Mouse (Mus musculus) hindbrain, embryonic 11.5 days (tissue): ENCODE results near the gene Gm45716. TPM values are rescaled to one million over a fixed set of nuclear protein-coding genes. Genes with fewer than 3 reads are reported as not detected.
A peak's percentile ranks its signal among the peaks of the same experiment; 100 is the strongest.

ENCODE experiments used
- ATAC-seq: fragments of 200-750 bp; cut with Nextera tagmentation; 2 replicates; pipeline ENCODE4 v1.8.0; 2017; ENCODE audit warnings: mild to moderate bottlenecking, moderate TSS enrichment, moderate library complexity; ENCODE audit not compliant: low FRiP score
- DNase-seq: peaks from one replicate; pipeline ENCODE4 v3.0.0-alpha.2; 2015; ENCODE audit warnings: low spot score
- H3K27ac ChIP-seq: fragments of 300-500 bp; sonication (generic); 2 replicates; pipeline ENCODE4 v1.5.1; 2014; ENCODE audit warnings: mild to moderate bottlenecking, low read depth, low read length
- H3K27me3 ChIP-seq: fragments of 300-500 bp; sonication (generic); 2 replicates; pipeline ENCODE4 v1.6.1; 2014; ENCODE audit warnings: mild to moderate bottlenecking, low read length, moderate library complexity, mixed read lengths; ENCODE audit not compliant: control insufficient read depth, insufficient read depth
- H3K36me3 ChIP-seq: fragments of 300-500 bp; sonication (generic); 2 replicates; pipeline ENCODE4 v1.6.1; 2014; ENCODE audit warnings: mild to moderate bottlenecking, low read length, moderate library complexity, mixed read lengths; ENCODE audit not compliant: control insufficient read depth, insufficient read depth
- H3K4me1 ChIP-seq: fragments of 300-500 bp; sonication (generic); replicated peaks from 2 replicates; pipeline ENCODE4 v1.6.1; 2014; ENCODE audit warnings: low read length, mixed read lengths; ENCODE audit not compliant: control insufficient read depth, insufficient read depth
- H3K4me2 ChIP-seq: fragments of 300-500 bp; sonication (generic); replicated peaks from 2 replicates; pipeline ENCODE4 v1.6.1; 2014; ENCODE audit warnings: mild to moderate bottlenecking, low read depth, low read length
- H3K4me3 ChIP-seq: fragments of 300-500 bp; sonication (generic); 2 replicates; pipeline ENCODE4 v1.5.1; 2014; ENCODE audit warnings: low read depth, low read length
- H3K9ac ChIP-seq: fragments of 300-500 bp; sonication (generic); 2 replicates; pipeline ENCODE4 v1.6.1; 2014; ENCODE audit warnings: low read depth, low read length
- H3K9me3 ChIP-seq: fragments of 300-500 bp; sonication (generic); 2 replicates; pipeline ENCODE4 v1.6.1; 2016; ENCODE audit warnings: low read length; ENCODE audit not compliant: control insufficient read depth
- WGBS: fragments of 180-500 bp; shearing (Covaris S2); extraction: QIAGEN DNeasy Blood & Tissue Kit; methylation state at CpG from one replicate; pipeline ENCODE4 v1.1.7; 2014; 5-methylcytosine and 5-hydroxymethylcytosine counted together
- polyA plus RNA-seq: library from polyadenylated mRNA; unstranded; fragments of >200 nt; fragmentation: Nextera tagmentation; extraction: Ambion mirVana; gene quantifications from 2 replicates; pipeline ENCODE4 v1.2.1, GENCODE M21; 2014

The Gm45716 gene
- polyA plus RNA-seq, 1 experiment from 2014 or later = 17.8 TPM

DNA sequence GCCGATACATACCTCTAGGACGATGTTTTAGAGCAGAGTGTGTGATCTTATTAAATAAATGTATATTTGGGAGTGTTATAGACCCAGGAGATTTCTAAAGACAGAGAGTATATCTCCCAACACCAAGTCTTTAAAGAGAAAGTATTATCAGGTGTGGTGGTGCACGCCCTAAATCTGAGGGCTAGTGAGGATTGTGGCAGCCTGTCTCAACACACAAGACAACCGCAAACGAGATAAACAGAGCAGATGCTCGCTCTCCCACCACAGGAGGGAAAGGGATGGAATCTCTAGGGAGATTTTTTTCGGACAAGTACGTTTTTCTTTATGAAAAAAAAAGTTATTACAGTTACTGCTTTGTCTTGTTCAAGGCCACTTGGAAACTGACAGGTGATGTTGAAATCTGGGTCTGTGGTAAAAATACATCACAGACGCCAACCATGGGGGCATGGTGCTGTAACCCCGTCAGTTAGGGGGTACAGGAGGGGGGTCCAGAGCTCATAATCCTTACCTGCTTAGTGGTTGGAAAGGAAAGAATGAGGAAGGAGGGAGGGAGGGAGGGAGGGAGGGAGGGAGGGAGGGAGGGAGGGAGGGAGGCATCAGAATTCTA is 70.9 kb downstream of the Gm45716 start:
- Histone ChIP-seq H3K9ac (no peak overlapping the region), H3K4me1 (no peaks in the 10 kb centered on the region), H3K27me3 (no peaks in the 10 kb centered on the region), H3K9me3 (no peaks in the 10 kb centered on the region), H3K4me2 (no peak overlapping the region), H3K27ac (no peak overlapping the region), H3K4me3 (no peak overlapping the region), H3K36me3 (0 out of 2 replicates have a peak, but pooled peaks cover 8% of the 10 kb centered on the region)
- ATAC-seq (no peak), DNase-seq (no peak)
- WGBS = 86% methylated on average over 10 of the region's 10 CpGs

GRCm38 (mm10) chr11:90259071-90259470 is 71.6 kb downstream of the Gm45716 start:
- Histone ChIP-seq H3K27me3 (no peaks in the 10 kb centered on the region), H3K36me3 (0 out of 2 replicates have a peak, but pooled peaks cover 8% of the 10 kb centered on the region), H3K27ac (no peak overlapping the region), H3K4me3 (no peak overlapping the region), H3K4me2 (no peak overlapping the region), H3K9ac (no peak overlapping the region), H3K9me3 (no peaks in the 10 kb centered on the region), H3K4me1 (no peaks in the 10 kb centered on the region)
- 63% methylated on average over 4 of the region's 4 CpGs for WGBS
- no peak for DNase-seq
- ATAC-seq = no peak

DNA sequence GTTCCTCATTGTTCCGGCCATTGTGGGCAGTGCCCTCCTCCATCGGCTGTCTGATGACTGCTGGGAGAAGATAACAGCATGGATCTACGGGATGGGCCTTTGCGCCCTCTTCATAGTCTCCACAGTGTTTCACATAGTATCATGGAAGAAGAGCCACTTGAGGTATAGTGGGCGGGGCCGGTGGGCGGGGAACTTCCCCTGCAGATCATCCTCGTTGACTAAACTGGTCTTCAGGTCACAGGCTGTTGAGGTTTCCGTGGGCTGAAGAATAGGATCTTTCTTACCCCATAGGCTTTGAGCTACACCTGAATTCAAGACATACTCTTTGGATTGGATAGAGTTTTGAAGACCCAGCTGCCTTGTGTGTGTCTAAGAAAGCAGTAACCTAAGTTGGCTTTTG is 72.3 kb downstream of the Gm45716 start:
- Histone ChIP-seq H3K4me3 (no peak overlapping the region), H3K27me3 (no peaks in the 10 kb centered on the region), H3K4me2 (no peak overlapping the region), H3K9me3 (no peaks in the 10 kb centered on the region), H3K27ac (no peak overlapping the region), H3K36me3 (0 out of 2 replicates have a peak, but pooled peaks cover 8% of the 10 kb centered on the region), H3K9ac (no peak overlapping the region), H3K4me1 (no peaks in the 10 kb centered on the region)
- ATAC-seq (no peak), DNase-seq (no peak)
- 89% methylated on average over 9 of the region's 9 CpGs for WGBS

DNA sequence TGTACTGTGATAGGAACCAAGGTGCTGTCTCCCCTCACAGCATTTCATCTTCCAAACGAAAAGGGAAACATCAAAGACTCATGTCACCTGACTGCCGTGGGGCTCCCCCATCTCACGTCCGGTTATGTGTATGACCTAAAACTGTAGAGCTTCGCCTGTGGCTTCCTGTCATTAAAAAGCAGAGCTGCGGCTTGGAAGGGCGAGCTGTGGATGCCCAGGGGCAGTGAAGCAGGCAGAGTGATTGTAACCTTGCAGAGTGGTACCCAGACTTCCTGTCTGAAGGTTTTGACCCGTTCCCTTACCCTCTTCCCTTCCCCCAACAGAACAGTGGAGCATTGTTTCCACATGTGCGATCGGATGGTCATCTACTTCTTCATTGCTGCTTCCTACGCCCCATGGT is 76.7 kb downstream of the Gm45716 start:
- H3K9ac ChIP-seq = no peak overlapping the region
- no peaks in the 10 kb centered on the region for H3K27me3 ChIP-seq
- DNase-seq = no peak
- no peak overlapping the region for H3K4me3 ChIP-seq
- 82% methylated on average over 11 of the region's 11 CpGs for WGBS
- no peak overlapping the region for H3K4me2 ChIP-seq
- H3K36me3 ChIP-seq = 0 out of 2 replicates have a peak, but pooled peaks cover 8% of the 10 kb centered on the region
- no peak overlapping the region for H3K27ac ChIP-seq
- no peaks in the 10 kb centered on the region for H3K9me3 ChIP-seq
- ATAC-seq = no peak
- H3K4me1 ChIP-seq = no peaks in the 10 kb centered on the region

DNA sequence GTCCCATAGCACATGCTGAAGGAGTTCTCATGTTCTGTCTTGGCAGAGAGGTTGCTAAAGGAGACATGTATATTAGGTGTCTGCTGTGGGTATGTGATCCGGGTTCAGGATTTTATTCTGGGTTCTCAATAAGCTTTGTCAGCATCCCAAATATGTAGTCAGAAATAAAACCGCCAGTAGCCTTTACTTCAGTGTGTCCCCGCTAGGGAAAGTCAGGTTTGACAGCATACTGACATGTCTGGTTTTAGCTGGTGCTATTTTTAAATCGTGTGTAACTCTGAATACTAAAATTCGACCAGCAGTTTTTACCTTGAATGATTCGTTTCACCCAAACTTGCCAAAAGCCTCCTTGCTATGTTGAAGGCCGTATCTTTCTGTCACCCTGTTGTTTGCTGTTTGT is 78.1 kb downstream of the Gm45716 start:
- DNase-seq = no peak
- 90% methylated on average over 7 of the region's 7 CpGs for WGBS
- H3K4me1 ChIP-seq = no peaks in the 10 kb centered on the region
- H3K4me2 ChIP-seq = no peak overlapping the region
- H3K27ac ChIP-seq = no peak overlapping the region
- H3K4me3 ChIP-seq = no peak overlapping the region
- H3K27me3 ChIP-seq = no peaks in the 10 kb centered on the region
- H3K9me3 ChIP-seq = no peaks in the 10 kb centered on the region
- 0 out of 2 replicates have a peak, but pooled peaks cover 6% of the 10 kb centered on the region for H3K36me3 ChIP-seq
- no peak overlapping the region for H3K9ac ChIP-seq
- no peak for ATAC-seq

DNA sequence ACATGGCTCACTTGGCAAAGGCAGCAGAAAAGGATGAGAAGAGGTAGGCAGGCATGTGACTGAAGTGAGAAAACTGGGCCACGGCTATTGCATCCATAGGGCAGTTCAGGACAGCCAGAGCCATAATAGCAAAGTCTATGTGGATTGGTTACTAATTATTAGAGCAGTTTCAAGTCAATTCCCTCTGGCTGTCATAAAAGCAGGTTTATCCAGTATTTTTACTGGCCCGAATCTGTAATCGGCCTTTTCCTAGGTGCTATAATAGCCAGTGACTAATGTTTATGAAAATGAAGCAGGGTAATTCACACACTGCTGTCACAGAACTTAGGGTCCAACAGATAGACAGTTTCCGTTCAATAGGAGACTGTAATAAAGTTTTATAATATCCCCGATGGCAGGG is 81.5 kb downstream of the Gm45716 start:
- H3K9me3 ChIP-seq = no peaks in the 10 kb centered on the region
- ATAC-seq (no peak), DNase-seq (no peak)
- 86% methylated on average over 5 of the region's 5 CpGs for WGBS
- H3K4me2 ChIP-seq = no peak overlapping the region
- H3K27me3 ChIP-seq = no peaks in the 10 kb centered on the region
- no peak overlapping the region for H3K27ac ChIP-seq
- H3K4me1 ChIP-seq = no peaks in the 10 kb centered on the region
- H3K4me3 ChIP-seq = no peak overlapping the region
- no peak overlapping the region for H3K9ac ChIP-seq
- H3K36me3 ChIP-seq = no peaks in the 10 kb centered on the region; the same call in 1 of the 2 replicates

- H3K27ac ChIP-seq = no peak overlapping the region
- no peaks in the 10 kb centered on the region for H3K4me1 ChIP-seq
- no peaks in the 10 kb centered on the region; the same call in 1 of the 2 replicates for H3K36me3 ChIP-seq
- no peak overlapping the region for H3K9ac ChIP-seq
- ATAC-seq = 0 out of 2 replicates have a peak, but pooled peaks have one; percentile 33
- H3K9me3 ChIP-seq = no peaks in the 10 kb centered on the region
- no peaks in the 10 kb centered on the region for H3K27me3 ChIP-seq
- peak; percentile 8 for DNase-seq
- 52% methylated on average over 18 of the region's 18 CpGs for WGBS
- no peak overlapping the region for H3K4me2 ChIP-seq
- no peak overlapping the region for H3K4me3 ChIP-seq
Measured at GRCm38 (mm10) chr11:90269398-90270123, 82.1 kb downstream of the Gm45716 start.

DNA sequence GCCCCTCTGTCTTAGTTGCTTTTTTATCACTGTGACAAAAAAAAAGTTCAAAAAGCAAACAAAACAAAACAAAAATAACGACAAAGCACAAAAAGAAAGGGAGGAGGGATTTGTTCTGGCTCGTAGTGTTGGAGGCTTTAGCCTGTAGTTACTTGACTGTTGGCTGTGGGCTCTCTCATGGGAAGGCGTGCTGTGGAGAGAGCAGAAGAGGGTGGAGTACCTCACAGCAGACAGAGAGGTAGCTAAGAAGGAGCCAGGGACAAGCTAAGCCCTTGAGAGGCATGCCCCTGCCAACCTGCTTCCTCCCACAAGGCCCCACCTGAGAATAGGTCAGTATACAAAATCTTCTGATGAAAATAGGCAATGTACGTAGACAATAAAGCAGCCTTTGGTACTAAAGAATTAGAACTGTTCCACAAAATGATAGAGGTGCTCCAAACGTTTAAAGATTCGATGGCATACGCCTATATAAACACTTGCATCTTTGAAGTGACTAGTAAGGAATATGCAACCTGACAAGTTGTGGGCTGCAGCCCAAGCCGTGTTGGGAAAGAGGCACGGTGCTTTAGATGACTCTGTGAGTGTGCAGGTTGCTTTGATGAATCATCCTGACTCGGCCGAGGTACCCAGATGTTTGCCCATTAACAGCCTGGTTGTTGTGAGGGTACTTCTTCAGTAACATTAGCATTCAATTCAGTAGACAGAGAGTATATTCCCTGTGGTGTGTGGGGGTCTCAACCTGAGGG is 82.8 kb downstream of the Gm45716 start:
- H3K4me1 ChIP-seq = no peaks in the 10 kb centered on the region
- no peak for DNase-seq
- WGBS = 90% methylated on average over 11 of the region's 11 CpGs

More for the DNA sequence above, 82.8 kb downstream of the Gm45716 start:
- Histone ChIP-seq H3K9me3 (no peaks in the 10 kb centered on the region), H3K4me3 (no peak overlapping the region), H3K27ac (no peak overlapping the region), H3K4me2 (no peak overlapping the region), H3K36me3 (no peaks in the 10 kb centered on the region; the same call in 1 of the 2 replicates), H3K27me3 (no peaks in the 10 kb centered on the region), H3K9ac (no peak overlapping the region)
- no peak for ATAC-seq
